Mouse (Mus musculus): ENCODE results near the gene Ly86. TPM values are rescaled to one million over a fixed set of nuclear protein-coding genes. Genes with fewer than 3 reads are reported as not detected.
A peak's percentile ranks its signal among the peaks of the same experiment; 100 is the strongest.

The Ly86 gene
- polyA plus RNA-seq, 1 experiment from 2014 or later: 7.7 TPM

DNA sequence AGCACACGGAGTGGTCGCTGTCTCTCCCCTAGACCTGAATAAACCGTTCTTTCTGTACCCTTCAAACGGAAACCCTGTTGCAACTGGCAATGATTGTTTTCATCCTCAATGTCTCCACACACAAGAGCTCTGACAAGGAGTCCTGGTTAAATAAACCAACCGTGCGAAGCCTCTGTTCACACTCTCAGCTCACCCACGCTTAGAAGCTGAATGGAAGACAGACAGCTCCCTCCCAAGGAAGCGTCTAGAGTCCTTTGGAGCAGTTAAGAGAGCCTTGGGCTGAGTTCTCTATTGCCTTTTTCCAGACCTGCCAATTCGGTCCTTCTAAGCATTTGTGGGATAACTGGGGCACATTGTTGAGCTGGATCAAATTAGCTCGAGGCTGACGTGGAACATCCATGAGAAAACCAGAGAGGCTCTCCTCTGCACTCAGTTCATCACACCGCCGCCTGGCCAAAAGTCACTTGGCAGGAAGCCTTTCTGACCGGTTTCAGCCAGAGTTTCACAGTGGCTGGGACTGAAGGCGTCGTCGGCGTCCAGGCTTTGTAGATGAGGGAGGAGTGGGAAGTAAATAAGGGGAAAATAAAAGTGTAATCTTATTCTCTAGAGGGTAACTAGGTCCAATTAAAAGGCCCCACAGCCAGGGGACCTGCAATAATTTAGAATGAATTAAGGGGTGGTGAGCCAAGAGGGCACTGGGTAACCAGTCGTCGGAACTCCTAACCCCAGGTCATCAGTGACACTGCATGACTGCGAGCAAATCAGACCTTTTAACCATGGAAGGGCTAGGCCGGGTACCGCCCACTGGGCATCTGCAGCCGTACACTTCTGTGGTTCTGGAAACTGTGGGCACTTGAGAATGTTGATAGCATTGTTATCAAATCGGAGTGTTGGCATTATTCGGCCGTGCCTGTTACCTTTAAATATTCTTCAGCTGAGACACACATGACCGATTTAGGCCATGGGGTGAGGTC, 115.2 kb downstream of the Ly86 start:
- Histone ChIP-seq H3K9ac (no peak overlapping the region), H3K36me3 (no peaks in the 10 kb centered on the region), H3K4me2 (no peak overlapping the region), H3K27ac (replicated peaks) (peak overlapping the region; percentile 73), H3K4me1 (peaks cover 63% of the 10 kb centered on the region), H3K9me3 (no peaks in the 10 kb centered on the region), H3K27me3 (replicated peaks) (no peaks in the 10 kb centered on the region), H3K4me3 (no peak overlapping the region)
- 54% methylated on average over 28 of the region's 28 CpGs for WGBS
- no peak for ATAC-seq (ENCODE audit: extremely low read depth, insufficient number of reproducible peaks, low FRiP score, low TSS enrichment)

DNA sequence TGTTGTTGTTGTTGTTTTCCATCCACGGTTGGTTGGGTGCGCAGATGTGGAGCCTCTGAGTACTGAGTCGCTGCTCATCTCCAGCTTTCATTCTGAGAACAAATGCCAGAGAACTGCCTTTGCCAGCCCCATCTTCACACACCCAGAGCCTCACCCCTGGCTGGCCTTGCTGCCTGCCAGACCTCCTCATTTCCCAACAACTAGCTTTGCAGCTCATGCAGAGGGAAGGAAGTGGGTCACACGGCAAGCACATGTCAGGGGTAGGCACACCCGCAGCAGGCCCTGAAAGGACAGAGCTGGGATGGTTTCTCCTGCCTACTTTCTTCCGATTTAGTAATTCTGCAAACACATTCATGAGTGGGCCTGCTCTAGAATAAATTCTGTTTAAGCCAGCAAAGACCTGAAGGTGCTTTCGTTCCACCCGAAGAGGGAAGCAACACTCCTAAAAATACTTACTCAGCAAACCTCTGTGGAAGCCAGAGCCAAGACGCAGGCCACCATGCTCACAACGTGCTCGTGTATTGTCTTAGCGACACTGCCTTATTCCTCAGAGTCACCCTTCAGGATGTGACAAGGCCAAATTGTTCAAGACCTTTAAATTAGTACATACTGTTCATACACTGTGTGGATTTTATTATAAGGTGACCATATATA, 117.2 kb downstream of the Ly86 start:
- no peak overlapping the region for H3K9ac ChIP-seq
- no peaks in the 10 kb centered on the region for H3K27me3 ChIP-seq (replicated peaks)
- H3K4me2 ChIP-seq: no peak overlapping the region
- no peak overlapping the region for H3K27ac ChIP-seq (replicated peaks)
- peaks cover 48% of the 10 kb centered on the region for H3K4me1 ChIP-seq
- no peaks in the 10 kb centered on the region for H3K9me3 ChIP-seq
- no peak overlapping the region for H3K4me3 ChIP-seq
- no peaks in the 10 kb centered on the region for H3K36me3 ChIP-seq
- 83% methylated on average over 12 of the region's 12 CpGs for WGBS
- no peak for ATAC-seq (ENCODE audit: extremely low read depth, insufficient number of reproducible peaks, low FRiP score, low TSS enrichment)

DNA sequence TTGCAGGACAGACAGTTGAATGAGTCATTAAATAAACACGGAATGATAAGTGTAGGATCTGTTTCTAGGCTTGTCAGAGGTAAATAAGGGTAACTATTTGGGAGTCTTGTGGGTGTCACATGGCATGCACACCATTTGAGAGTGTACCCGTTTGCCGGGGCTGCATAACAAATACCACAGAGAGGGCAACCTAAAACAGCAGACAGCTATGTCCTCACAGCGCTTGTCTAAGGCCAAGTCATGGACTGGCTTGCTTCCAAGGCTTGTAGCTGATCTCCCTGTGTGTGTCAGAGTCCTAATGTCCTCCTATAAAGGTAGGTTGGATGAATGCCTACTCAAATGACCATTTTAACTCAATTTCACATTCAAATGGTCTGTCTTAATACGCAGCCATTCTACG, 120.7 kb downstream of the Ly86 start:
- no peak for ATAC-seq (ENCODE audit: extremely low read depth, insufficient number of reproducible peaks, low FRiP score, low TSS enrichment)
- Histone ChIP-seq H3K9ac (no peak overlapping the region), H3K27me3 (replicated peaks) (no peaks in the 10 kb centered on the region), H3K9me3 (no peaks in the 10 kb centered on the region), H3K4me3 (no peak overlapping the region), H3K4me1 (peaks cover 49% of the 10 kb centered on the region), H3K36me3 (no peaks in the 10 kb centered on the region), H3K27ac (replicated peaks) (no peak overlapping the region), H3K4me2 (no peak overlapping the region)
- WGBS: 73% methylated on average over 6 of the region's 6 CpGs

DNA sequence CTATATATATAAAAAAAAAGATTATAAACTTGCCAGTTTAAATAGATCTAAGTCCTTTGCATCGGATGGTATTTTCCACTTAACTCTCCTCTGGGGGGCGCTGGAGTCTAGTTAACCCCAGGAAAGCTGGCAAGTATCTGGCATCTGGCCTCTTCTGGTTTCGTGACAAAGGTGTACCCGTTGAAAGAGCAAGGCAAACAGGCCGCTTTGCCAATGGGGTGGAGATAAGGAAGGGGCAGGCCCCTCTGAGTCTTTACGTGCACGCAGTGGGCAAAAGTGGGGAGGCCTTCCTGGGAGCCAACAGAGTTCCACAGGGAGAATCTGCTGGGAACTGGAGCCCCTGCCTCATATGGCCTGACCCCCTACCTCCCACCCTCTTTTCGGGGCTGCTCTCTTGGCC, 122.8 kb downstream of the Ly86 start:
- H3K27me3 ChIP-seq (replicated peaks): no peaks in the 10 kb centered on the region
- WGBS: 8% methylated on average over 8 of the region's 8 CpGs
- peak overlapping the region; percentile 58 for H3K27ac ChIP-seq (replicated peaks)
- H3K4me3 ChIP-seq: no peak overlapping the region
- H3K9me3 ChIP-seq: no peaks in the 10 kb centered on the region
- peaks cover 30% of the 10 kb centered on the region for H3K4me1 ChIP-seq
- no peak for ATAC-seq (ENCODE audit: extremely low read depth, insufficient number of reproducible peaks, low FRiP score, low TSS enrichment)
- H3K9ac ChIP-seq: peak overlapping the region; percentile 61
- peak overlapping the region; percentile 52 for H3K4me2 ChIP-seq
- H3K36me3 ChIP-seq: no peaks in the 10 kb centered on the region
